Mouse (Mus musculus) adrenal gland, postnatal 4 days (tissue): ENCODE measurements at regions not wholly inside any gene's neighbourhood (a gene's known extent, or its start where the extent isn't known, plus 50 kb on each side); places are given as distances from the start of the nearest gene placed in this dataset.

ENCODE experiments used
- DNase-seq, 2 experiments: peaks; one replicate each; pipeline ENCODE4 v3.0.0; 2021 to 2022; ENCODE audit warnings: low spot score in 2 of 2, mixed read lengths in 2 of 2

GRCm38 (mm10) chr12:112373966-112374365 is 115.3 kb upstream of the A530016L24Rik start:
- DNase-seq, result no peak

- no peak for DNase-seq
Observed at GRCm38 (mm10) chr12:112376236-112376635, 113.0 kb upstream of the A530016L24Rik start.

GRCm38 (mm10) chr12:112376701-112377100 is 112.5 kb upstream of the A530016L24Rik start:
- no peak for DNase-seq

- no peak for DNase-seq
Observed at GRCm38 (mm10) chr12:112378482-112379243, 110.6 kb upstream of the A530016L24Rik start.

GRCm38 (mm10) chr12:112387836-112388235 is 101.4 kb upstream of the A530016L24Rik start:
- no peak for DNase-seq

- no peak for DNase-seq
Observed at GRCm38 (mm10) chr12:112395909-112396308, 93.3 kb upstream of the A530016L24Rik start.

GRCm38 (mm10) chr12:112403688-112404240 is 85.5 kb upstream of the A530016L24Rik start:
- DNase-seq, result no peak

- DNase-seq, result no peak
Observed at GRCm38 (mm10) chr12:112404338-112404737, 84.9 kb upstream of the A530016L24Rik start.

GRCm38 (mm10) chr12:112405781-112406213 is 83.5 kb upstream of the A530016L24Rik start:
- no peak for DNase-seq

GRCm38 (mm10) chr12:112411612-112412350 is 77.5 kb upstream of the A530016L24Rik start:
- no peak for DNase-seq

- DNase-seq, result no peak
Observed at GRCm38 (mm10) chr12:112412351-112412697, 76.9 kb upstream of the A530016L24Rik start.

- DNase-seq, result no peak
Observed at GRCm38 (mm10) chr12:112415926-112416473, 73.2 kb upstream of the A530016L24Rik start.

GRCm38 (mm10) chr12:112416537-112416936 is 72.7 kb upstream of the A530016L24Rik start:
- no peak for DNase-seq

- no peak for DNase-seq
Observed at GRCm38 (mm10) chr12:112418636-112419035, 70.6 kb upstream of the A530016L24Rik start.

- DNase-seq, result no peak
Observed at GRCm38 (mm10) chr12:112422177-112422576, 67.1 kb upstream of the A530016L24Rik start.

GRCm38 (mm10) chr12:112424150-112424549 is 65.1 kb upstream of the A530016L24Rik start:
- no peak for DNase-seq

- no peak for DNase-seq
Observed at GRCm38 (mm10) chr12:112426681-112427080, 62.6 kb upstream of the A530016L24Rik start.

- DNase-seq, result no peak
Observed at GRCm38 (mm10) chr12:112430104-112430846, 59.0 kb upstream of the A530016L24Rik start.

GRCm38 (mm10) chr12:112433315-112433714 is 55.9 kb upstream of the A530016L24Rik start:
- no peak for DNase-seq

- DNase-seq, result no peak
Observed at GRCm38 (mm10) chr12:112434673-112435294, 54.5 kb upstream of the A530016L24Rik start.
